Comparison of ENCODE assay signal across 20 mouse cellular contexts in genomic region chr1:170996034-170996433, GRCm38 (mm10). TPM values are rescaled to one million over a fixed set of nuclear protein-coding genes. Genes with fewer than 3 reads are reported as not detected.
"Had no signal": no experiment of that assay in that cellular context is flagged by ENCODE, and none has a peak within 500 bp of the region (broad histone marks: within the 10 kb centered on the region; RNA-seq: fewer than 3 reads in every experiment).

No protein-coding gene starts in this region.

- H3K9me3 ChIP-seq: heart, embryonic 10.5 days; heart, embryonic 12.5 days; hindbrain, embryonic 10.5 days; hindbrain, embryonic 12.5 days; kidney, embryonic 15.5 days; limb, embryonic 13.5 days; limb, embryonic 15.5 days; liver, embryonic 12.5 days had no signal

- H3K4me2 ChIP-seq: heart, embryonic 12.5 days; hindbrain, embryonic 12.5 days; hindbrain, embryonic 14.5 days; kidney, embryonic 15.5 days; limb, embryonic 13.5 days; limb, embryonic 15.5 days; liver, embryonic 12.5 days had no signal

- H3K27me3 ChIP-seq: hindbrain, embryonic 12.5 days; limb, embryonic 13.5 days; liver, embryonic 12.5 days had no signal

- H3K36me3 ChIP-seq: heart, embryonic 10.5 days; heart, embryonic 12.5 days; hindbrain, embryonic 10.5 days; hindbrain, embryonic 12.5 days; kidney, embryonic 15.5 days; limb, embryonic 13.5 days; limb, embryonic 15.5 days; liver, embryonic 12.5 days had no signal

- ATAC-seq: hindbrain, embryonic 16.5 days; liver, embryonic 12.5 days had no signal

- H3K4me1 ChIP-seq: heart, embryonic 12.5 days; hindbrain, embryonic 12.5 days; kidney, embryonic 15.5 days; limb, embryonic 13.5 days; limb, embryonic 15.5 days had no signal

- H3K27ac ChIP-seq: heart, embryonic 10.5 days; hindbrain, embryonic 10.5 days; hindbrain, embryonic 12.5 days; hindbrain, embryonic 14.5 days; kidney, embryonic 15.5 days; kidney, postnatal 0 days; limb, embryonic 13.5 days; limb, embryonic 15.5 days; liver, embryonic 12.5 days; liver, embryonic 14.5 days had no signal

- H3K4me3 ChIP-seq: heart, embryonic 10.5 days; heart, embryonic 12.5 days; hindbrain, embryonic 10.5 days; hindbrain, embryonic 12.5 days; kidney, embryonic 15.5 days; limb, embryonic 13.5 days; limb, embryonic 15.5 days; liver, embryonic 12.5 days had no signal

- H3K9ac ChIP-seq: heart, embryonic 12.5 days; hindbrain, embryonic 12.5 days; hindbrain, embryonic 14.5 days; kidney, embryonic 15.5 days; limb, embryonic 13.5 days; limb, embryonic 15.5 days; liver, embryonic 12.5 days; liver, embryonic 14.5 days had no signal

RNA-seq across cellular contexts. Expression of gene Fcgr2b, which starts 19.7 kb away (rescaled TPM):
- polyA plus RNA-seq: heart, embryonic 10.5 days had no signal

RNA-seq across cellular contexts. Expression of gene Fcgr4, which starts 22.7 kb away (rescaled TPM):
- total RNA-seq: gastrocnemius, adult 18-20 months; gastrocnemius, postnatal 36 days; heart, postnatal 10 days; layer of hippocampus, postnatal 14 days; left cerebral cortex, adult 18-20 months; left cerebral cortex, postnatal 10 days; left cerebral cortex, postnatal 25 days; left cerebral cortex, postnatal 4 days had no signal
